Mouse (Mus musculus) effector memory CD4-positive, alpha-beta T cell, adult 5 months (primary cell): ENCODE measurements around the gene Gm45062. TPM values are rescaled to one million over a fixed set of nuclear protein-coding genes. Genes with fewer than 3 reads are reported as not detected.

Source experiments
- polyA plus RNA-seq: library from polyadenylated mRNA; unstranded; fragments of 100-300 nt; shearing (Covaris generic); gene quantifications from one replicate; pipeline ENCODE4 v1.2.1, GENCODE M21; 2017

Gene Gm45062
- not detected for polyA plus RNA-seq

DNA sequence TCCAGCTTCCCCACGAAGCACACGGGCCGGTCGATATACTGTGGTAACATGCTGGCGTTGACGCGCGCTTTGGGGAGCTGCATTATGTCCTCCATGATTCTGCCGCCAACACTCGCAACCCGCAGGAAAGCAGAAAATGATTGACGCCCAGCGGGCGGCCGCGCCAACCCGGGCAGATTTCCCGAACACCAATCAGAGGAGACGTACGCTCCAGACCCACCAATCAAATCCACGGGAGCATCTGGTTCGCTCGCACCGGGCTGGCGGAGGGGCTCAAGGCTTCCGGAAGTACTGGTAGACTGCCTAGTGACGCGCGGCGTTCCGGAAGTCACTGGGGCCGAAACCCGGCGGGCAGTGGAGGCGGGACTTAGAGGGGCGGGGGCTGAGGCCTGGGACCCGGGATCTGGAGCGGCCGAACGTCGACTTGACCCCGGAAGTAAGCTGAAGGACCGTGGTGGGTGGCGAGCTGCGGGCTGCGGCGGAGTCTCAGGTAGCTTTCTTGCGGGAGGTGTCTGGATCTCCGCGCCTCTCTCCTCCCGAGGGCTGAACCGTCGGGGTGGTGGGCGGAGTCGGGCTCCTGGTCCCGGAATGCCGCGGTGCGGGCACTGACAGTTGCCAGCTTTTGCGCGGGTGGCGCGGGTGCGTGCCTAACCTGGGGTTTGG is at the start of gene Gm45062, which contains the start of the genes Rpa3 and Umad1:
TSS of gene Gm45062 (plus strand) at position 447 of the 663 bp plus-strand sequence.
TSS of gene Rpa3 (minus strand) at position 170 of the 663 bp plus-strand sequence.
TSS of gene Umad1 (plus strand) at position 285 of the 663 bp plus-strand sequence.

DNA sequence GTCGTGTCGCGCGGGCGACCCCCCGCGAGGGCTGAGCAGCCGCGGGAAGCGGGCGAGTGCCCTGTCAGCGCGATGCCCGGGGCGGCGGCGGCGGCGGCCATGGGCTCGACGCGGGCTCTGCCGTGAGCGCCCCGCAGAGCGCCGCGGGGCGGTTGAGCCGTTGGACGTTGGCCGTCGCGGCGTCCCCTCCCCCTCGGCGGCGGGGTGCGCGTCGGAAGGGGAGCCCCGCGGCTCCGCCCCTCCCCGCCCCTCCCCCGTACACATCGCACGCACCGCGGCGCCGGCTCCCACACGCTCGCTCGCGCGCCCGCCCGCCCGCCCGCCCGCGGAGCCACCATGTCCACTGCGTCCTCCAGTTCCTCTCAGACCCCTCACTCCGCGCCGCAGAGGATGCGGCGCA is 250.3 kb downstream of the Gm45062 start, which contains the start of gene Glcci1:
TSS of gene Glcci1 (plus strand) at position 50 of the 400 bp plus-strand sequence.

Other genes starting within 250 kb of the Gm45062 start
- gene Col28a1, start 66.8 kb upstream of the Gm45062 start, polyA plus RNA-seq = not detected
- gene Mios, start 50.2 kb upstream of the Gm45062 start, polyA plus RNA-seq = 26.4 TPM
- gene Rpa3, start 277 bp upstream of the Gm45062 start, polyA plus RNA-seq = 39.5 TPM
- 11.2 TPM for gene Umad1, start 162 bp upstream of the Gm45062 start, polyA plus RNA-seq